In genomic region chr8:6572066-6572665, GRCm38 (mm10) we compare ENCODE assay signal across 8 mouse cellular contexts.
DNase-seq lines count a peak whose midpoint lies in the region; ATAC-seq lines count a peak whose summit lies in the region.

No protein-coding gene starts in this region.

- intact Hi-C loops in heart, postnatal 36 days (cut with DNase I): no loop called here

- H3K4me2 ChIP-seq in forebrain, embryonic 14.5 days (ENCODE audit: low read length): no peak overlapping the region

- ATAC-seq in forebrain, embryonic 14.5 days: peak; percentile 91

- no peak overlapping the region for H3K4me3 ChIP-seq in forebrain, embryonic 14.5 days (ENCODE audit: low read depth, low read length)

- DNase-seq in MN1 (ENCODE audit: low spot score): peak; percentile 61
- DNase-seq in c-Kit-negative CD71-positive TER-119-positive erythroid progenitor cells, embryonic 14.5 days (ENCODE audit: low read depth, low spot score): peak; percentile 24
- peak; percentile 89 for DNase-seq in forebrain, embryonic 14.5 days (ENCODE audit: low spot score)
- DNase-seq in heart, postnatal 36 days: peak; percentile 70 to 85
- DNase-seq in layer of hippocampus, adult 9-10 months (ENCODE audit: low spot score): peak; percentile 60
- DNase-seq in lung, postnatal 14 days: peak; percentile 87
- DNase-seq in right cerebral cortex, postnatal 14 days: peak; percentile 89
- peak; percentile 88 for DNase-seq in urinary bladder, postnatal 14 days (ENCODE audit: low spot score)

- H3K9ac ChIP-seq in forebrain, embryonic 14.5 days (ENCODE audit: low read length): no peak overlapping the region

- WGBS in forebrain, embryonic 14.5 days: 30% methylated on average over 9 of the region's 9 CpGs

- H3K9me3 ChIP-seq in forebrain, embryonic 14.5 days (replicated peaks; ENCODE audit: control insufficient read depth, low read length): no peaks in the 10 kb centered on the region

- no peaks in the 10 kb centered on the region for H3K4me1 ChIP-seq in forebrain, embryonic 14.5 days (ENCODE audit: control insufficient read depth, insufficient read depth, low read length)

- no peaks in the 10 kb centered on the region for H3K27me3 ChIP-seq in forebrain, embryonic 14.5 days (replicated peaks; ENCODE audit: control insufficient read depth, insufficient read depth, low read length)

- H3K36me3 ChIP-seq in forebrain, embryonic 14.5 days (ENCODE audit: control insufficient read depth, insufficient read depth, low read length): no peaks in the 10 kb centered on the region

- no peak overlapping the region for H3K27ac ChIP-seq in forebrain, embryonic 14.5 days (ENCODE audit: low read depth, low read length)

Comparison
In these comparisons a context has a peak if more than half of its experiments do, and no peak if none do; other contexts are left out.
1. DNase-seq: peak in every context shown above with its lines; median percentile 89 in forebrain, embryonic 14.5 days; 89 in right cerebral cortex, postnatal 14 days; 88 in urinary bladder, postnatal 14 days; 87 in lung, postnatal 14 days; 78 in heart, postnatal 36 days; 61 in MN1; 60 in layer of hippocampus, adult 9-10 months; 24 in c-Kit-negative CD71-positive TER-119-positive erythroid progenitor cells, embryonic 14.5 days.